Mouse (Mus musculus): ENCODE data around the gene Alkbh3.

The Alkbh3 gene

DNA sequence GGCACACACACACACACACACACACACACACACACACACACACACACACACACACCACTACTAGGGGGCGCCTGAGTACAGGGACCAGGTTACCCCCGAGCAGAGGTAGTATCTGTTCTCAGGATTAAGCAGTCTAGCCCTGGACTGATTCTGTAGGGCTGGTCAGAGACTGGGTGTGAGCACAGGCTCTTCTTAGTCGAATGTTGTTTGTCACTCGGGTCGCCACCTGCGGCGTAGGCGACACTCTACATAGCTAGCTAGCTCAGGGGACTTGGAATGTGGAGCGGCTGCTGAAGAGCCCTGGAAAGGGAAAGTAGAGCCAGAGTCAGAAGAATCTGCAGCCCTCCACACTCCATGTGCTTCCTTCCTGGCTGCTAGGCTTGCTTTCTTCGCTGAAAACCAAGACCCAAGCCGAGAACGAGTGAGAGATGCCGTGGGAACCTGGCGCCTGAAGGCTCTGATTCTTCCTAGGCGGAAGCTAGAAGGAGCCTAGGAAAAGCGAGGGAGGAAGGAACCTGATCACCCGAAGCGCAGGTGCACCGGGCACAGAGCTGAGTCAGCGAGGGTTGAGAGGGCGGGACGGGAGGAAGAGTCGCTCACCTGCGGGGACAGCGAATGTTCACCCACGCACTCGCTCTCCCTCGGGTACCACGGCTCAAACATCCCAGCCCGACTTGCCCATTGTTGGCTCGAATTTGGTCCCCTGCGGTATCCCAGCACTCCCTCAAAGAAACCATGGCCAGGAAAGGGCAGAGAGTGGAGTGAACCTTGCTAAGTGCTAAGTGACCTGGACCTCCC, 55.6 kb downstream of the Alkbh3 start:
- DNase-seq (ENCODE audit: low read depth, low spot score): no peak

DNA sequence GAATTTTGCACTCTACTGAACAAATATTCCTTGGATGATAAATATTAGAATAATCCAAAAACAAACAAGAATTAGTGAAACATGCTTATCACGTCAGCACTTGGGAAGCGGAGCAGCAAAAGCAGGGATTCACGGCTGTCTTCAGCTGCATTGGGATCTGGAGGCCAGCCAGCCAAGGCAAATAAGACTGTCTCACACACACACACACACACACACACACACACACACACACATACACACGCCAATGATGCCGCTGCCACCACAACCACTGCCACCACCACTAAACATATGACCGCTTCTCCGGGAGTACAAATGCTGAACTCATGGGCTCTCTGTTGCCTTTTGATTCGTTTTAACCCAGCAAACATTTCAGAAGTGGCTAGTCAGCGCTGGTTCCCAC, 56.9 kb downstream of the Alkbh3 start:
- DNase-seq (ENCODE audit: low read depth, low spot score): no peak

DNA sequence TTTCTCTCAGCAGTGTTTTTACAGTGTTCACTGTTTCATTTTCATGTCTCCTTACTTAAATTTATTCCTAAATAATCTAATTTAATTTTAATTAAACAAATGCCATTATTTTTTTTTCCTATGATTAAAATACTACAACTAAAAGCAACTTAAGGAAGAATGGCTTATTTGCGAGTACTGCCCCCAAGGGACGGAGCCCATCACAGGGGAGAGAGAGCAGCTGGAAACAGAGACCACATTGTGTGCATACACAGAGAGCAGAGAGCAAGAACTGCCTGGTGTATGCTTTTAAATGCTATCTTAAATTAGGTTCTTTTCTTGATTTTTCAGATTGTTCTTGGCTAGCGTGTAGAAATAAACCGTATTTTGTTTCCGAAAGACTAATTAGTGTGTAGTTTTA, 63.6 kb downstream of the Alkbh3 start:
- DNase-seq (ENCODE audit: low read depth, low spot score): no peak

DNA sequence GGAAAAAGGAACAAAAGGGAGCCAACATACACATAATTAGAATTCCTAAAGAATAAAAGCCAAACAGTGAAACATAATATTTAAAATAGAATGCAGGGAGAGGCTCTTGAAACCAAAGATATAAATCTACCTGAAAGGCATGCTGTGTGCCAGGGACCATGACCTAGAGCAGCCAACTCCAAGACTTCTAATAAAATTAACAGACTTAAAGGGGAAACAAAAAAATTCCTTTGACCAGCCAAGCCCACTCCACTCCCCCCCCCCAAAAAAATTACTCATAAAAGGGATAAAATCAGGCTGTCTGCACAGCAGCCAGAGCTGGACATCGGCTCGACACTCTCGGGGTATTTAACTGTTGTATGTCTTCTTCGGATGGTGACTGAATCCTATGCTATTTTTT, 65.8 kb downstream of the Alkbh3 start:
- DNase-seq (ENCODE audit: low read depth, low spot score): no peak

DNA sequence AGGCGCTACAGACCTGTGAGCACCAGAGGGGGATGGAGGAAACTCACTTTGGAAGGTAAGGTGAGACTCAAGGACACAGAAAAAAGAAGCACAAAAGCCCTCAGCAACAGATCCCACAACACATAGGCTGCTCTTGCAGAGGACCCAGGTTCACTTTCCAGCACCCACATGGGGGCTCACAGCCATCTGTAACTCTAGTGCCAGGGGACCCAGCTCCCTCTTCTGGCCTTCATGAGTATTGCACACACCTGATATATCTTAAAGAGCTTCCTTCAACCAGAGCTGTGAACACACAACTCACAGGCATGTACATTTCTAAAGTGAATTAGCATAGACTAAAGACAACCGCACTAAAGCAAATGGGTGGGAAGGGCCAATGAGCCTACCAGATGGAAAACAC, 66.5 kb downstream of the Alkbh3 start:
- no peak for DNase-seq (ENCODE audit: low read depth, low spot score)

DNA sequence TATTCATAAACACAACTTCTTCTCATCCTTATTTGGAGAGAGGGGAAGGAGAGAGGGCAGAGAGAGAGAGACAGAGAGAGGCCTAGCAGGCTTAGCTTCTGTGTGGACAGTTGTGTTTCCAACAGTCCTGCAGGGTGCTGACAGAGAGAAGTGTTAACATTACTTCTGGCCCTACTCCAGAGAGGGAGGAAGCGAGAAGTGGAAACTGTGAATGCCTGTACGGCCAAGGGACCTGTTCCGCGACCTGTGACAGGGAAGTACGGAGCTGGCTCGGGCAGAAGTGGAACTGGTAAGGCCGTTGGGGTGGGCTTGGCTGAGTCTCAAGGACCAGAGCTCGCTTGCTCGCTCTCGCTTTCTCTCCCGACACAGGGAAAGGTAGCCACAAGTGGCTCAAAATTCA, 68.9 kb downstream of the Alkbh3 start:
- DNase-seq (ENCODE audit: low read depth, low spot score): no peak

DNA sequence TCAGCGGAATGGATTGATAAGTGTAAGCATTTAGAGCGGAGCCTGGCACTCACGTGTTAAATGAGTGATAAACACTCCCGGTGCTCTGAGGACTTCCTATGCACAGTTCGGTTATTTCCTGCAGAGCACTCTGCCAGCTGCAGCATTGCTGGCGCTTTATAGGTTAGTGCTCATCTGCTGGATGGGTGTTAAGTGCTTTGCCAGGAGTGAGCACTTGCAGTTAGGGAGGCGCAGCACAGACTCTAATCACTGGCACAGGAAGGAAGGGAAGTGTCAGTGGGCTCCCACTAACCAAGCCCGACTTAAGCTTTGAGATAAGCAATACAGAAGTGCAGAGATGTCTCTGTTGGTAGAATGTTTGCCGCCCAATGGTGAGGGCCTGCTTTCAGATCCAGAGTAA, 72.1 kb downstream of the Alkbh3 start:
- no peak for DNase-seq (ENCODE audit: low read depth, low spot score)

Measured in telencephalon, adult 2 months (tissue).